ENCODE assay signal across 2 mouse cellular contexts in the genomic region with DNA sequence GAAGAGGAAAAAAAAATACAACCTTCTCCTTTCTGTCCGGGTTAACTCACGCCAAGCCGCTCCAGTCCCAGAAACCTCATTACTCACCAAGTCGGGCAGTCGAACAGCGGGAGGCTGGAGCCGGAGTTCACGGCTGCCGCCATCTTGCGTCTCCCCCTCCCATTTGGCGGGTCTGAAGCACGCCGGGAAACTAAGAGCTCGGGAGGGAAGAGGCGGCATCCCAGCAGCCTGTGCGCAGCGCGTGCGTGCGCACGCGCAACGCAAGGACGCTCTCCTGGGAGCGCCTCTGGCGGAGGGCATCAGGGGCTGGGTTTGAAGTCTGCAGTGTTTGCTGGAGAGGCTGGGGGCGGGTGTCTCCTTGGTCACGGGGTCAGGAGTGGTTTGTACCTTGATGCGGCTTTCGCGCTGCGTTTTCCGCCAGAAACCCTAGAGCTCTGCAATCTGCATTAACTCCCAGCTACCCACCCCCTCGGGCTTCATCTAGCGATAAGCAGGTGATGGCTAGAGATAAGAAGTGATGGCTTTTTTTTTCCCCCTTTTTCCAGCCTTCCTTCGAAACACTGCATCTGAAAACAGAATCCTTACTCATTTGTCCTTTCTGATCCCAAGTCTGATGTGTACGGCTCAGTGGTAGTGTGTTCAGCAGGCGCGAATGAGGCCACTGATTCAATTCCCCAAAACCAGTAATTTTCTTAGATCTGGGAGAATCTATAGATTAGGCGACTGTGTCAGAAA.
TF ChIP-seq lines count a peak whose summit lies in the region.

Gene Ppp1r8, minus strand, starts transcription at position 200 of the 735 bp plus-strand sequence.

TF ChIP-seq in C2C12, 6 proteins besides CTCF, POLR2A, EP300 and RAD21 (continued from another document):
- TF ChIP-seq MYOG (IDR thresholded peaks at IDR 0.05; ENCODE audit: control insufficient read depth, extremely low read depth, insufficient read length), result no peak

TF ChIP-seq in myocyte, 11 proteins besides CTCF, POLR2A, EP300 and RAD21 (continued from another document):
- TF ChIP-seq USF1 (IDR thresholded peaks at IDR 0.05; ENCODE audit: low read depth), result peak; percentile 45
- TF ChIP-seq MAX (IDR thresholded peaks at IDR 0.05; ENCODE audit: low read depth), result no peak
- TF ChIP-seq CEBPB (IDR thresholded peaks at IDR 0.05; ENCODE audit: insufficient read depth, poor library complexity, severe bottlenecking), result no peak
- no peak for TF ChIP-seq MYOG (IDR thresholded peaks at IDR 0.05; ENCODE audit: control insufficient read depth in 1 of 3, insufficient read depth in 1 of 3, insufficient read length in 2 of 3, low read depth in 2 of 3)
- TF ChIP-seq E2F4 (IDR thresholded peaks at IDR 0.05; ENCODE audit: insufficient read depth), result peak; percentile 45
